Mouse (Mus musculus) bone marrow macrophage, adult 2 months (primary cell): ENCODE measurements around the gene Chpt1. TPM values are rescaled to one million over a fixed set of nuclear protein-coding genes. Genes with fewer than 3 reads are reported as not detected.
"Not testable (repeated sequence)": the region's sequence is repeated elsewhere in the genome, so short reads cannot be mapped to it uniquely, and the experiment has no call there.

Experiments used
- H3K27ac ChIP-seq: 2 replicates; pipeline ENCODE4 v1.5.1; 2012; ENCODE audit warnings: low read depth, low read length; ENCODE audit not compliant: insufficient read depth
- H3K4me1 ChIP-seq: 2 replicates; pipeline ENCODE4 v1.6.1; 2012; ENCODE audit warnings: low read length; ENCODE audit not compliant: control insufficient read depth, insufficient read depth
- H3K4me3 ChIP-seq: 2 replicates; pipeline ENCODE4 v1.5.1; 2012; ENCODE audit warnings: mild to moderate bottlenecking, low read length, moderate library complexity; ENCODE audit not compliant: insufficient read depth
- CTCF ChIP-seq: IDR thresholded peaks from 2 replicates; pipeline ENCODE4 v1.5.1; 2012; ENCODE audit warnings: low read depth, mild to moderate bottlenecking, low read length, moderate library complexity
- POLR2A ChIP-seq: IDR thresholded peaks from 2 replicates; pipeline ENCODE4 v1.6.1; 2012; ENCODE audit warnings: mild to moderate bottlenecking, low read depth, low read length, borderline replicate concordance
- polyA plus RNA-seq: library from polyadenylated mRNA; stranded (reverse); fragments of >200 nt; gene quantifications from 2 replicates; pipeline ENCODE4 v1.2.4, GENCODE M21; 2012; ENCODE audit not compliant: missing spikeins, insufficient read depth, insufficient read length

Gene Chpt1
- 23.2 and 26.3 TPM in 2 replicates for polyA plus RNA-seq

GRCm38 (mm10) chr10:88503421-88504314, at the start of gene Chpt1:
TSS of gene Chpt1 (minus strand) at chr10:88504073.
- Histone ChIP-seq H3K27ac (no peak within 1 kb of the TSS), H3K4me1 (peaks cover 17% of the 10 kb centered on the region), H3K4me3 (peak within 1 kb of the TSS; percentile 99)
- TF ChIP-seq CTCF (no peak), POLR2A (no peak)

DNA sequence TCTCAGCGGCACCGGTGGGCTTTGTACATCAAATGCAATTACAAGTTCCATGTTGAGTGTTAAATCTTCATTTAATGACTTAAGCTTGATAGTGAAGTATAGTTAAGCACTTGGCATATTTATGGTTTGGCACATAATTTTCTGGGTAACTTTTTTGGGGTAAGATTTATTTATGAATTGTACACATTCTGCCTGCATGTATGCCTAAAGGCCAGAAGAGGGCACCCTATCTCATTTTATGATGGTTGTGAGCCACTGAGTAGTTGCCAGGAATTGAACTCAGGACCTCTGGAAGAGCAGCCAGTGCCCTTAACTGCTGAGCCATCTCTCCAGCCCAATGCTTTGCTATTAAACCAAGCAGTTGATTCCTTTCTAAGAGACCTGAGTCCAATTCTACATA, 48.9 kb upstream of the Chpt1 start:
- TF ChIP-seq POLR2A (no peak), CTCF (peak; percentile 37; the same call in 1 of the 2 replicates)
- H3K4me1 ChIP-seq, result no peaks in the 10 kb centered on the region
- H3K4me3 ChIP-seq, result no peak overlapping the region
- no peak overlapping the region for H3K27ac ChIP-seq

GRCm38 (mm10) chr10:88550225-88550624, 46.4 kb upstream of the Chpt1 start:
- Histone ChIP-seq H3K27ac (no peak overlapping the region), H3K4me1 (no peaks in the 10 kb centered on the region), H3K4me3 (no peak overlapping the region)
- no peak for TF ChIP-seq CTCF
- TF ChIP-seq POLR2A, result no peak

GRCm38 (mm10) chr10:88547635-88548034, 43.8 kb upstream of the Chpt1 start:
- H3K27ac ChIP-seq, result no peak overlapping the region
- H3K4me1 ChIP-seq, result no peaks in the 10 kb centered on the region
- H3K4me3 ChIP-seq, result no peak overlapping the region
- no peak for TF ChIP-seq POLR2A
- TF ChIP-seq CTCF, result no peak

DNA sequence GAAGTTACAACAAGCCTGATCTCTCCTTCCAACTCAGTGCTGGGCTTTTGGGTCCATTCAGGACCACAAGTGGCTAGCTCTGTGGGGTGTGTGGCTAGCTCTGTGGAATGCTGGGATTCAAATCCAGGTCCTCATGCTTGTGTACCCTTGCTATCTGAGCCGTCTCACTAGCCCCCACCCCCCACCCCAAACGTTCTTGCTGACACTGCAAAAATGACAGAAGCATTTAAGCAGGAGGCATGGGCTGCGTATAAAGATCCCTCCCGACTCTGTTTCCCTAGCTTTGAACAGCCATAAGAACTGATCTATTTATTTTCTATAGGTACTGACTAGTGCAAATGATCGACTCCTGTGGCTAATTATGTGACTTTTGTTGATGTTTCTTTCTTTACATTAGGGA, 26.8 kb upstream of the Chpt1 start:
- no peak for TF ChIP-seq POLR2A
- no peak for TF ChIP-seq CTCF
- Histone ChIP-seq H3K27ac (no peak overlapping the region), H3K4me3 (no peak overlapping the region), H3K4me1 (no peaks in the 10 kb centered on the region)

- Histone ChIP-seq H3K27ac (no peak overlapping the region), H3K4me3 (no peak overlapping the region), H3K4me1 (no peaks in the 10 kb centered on the region)
- TF ChIP-seq CTCF (no peak), POLR2A (no peak)
Observed at GRCm38 (mm10) chr10:88524016-88524415, 20.1 kb upstream of the Chpt1 start.

- H3K4me3 ChIP-seq, result no peak overlapping the region
- TF ChIP-seq CTCF, result no peak
- TF ChIP-seq POLR2A, result no peak
- H3K4me1 ChIP-seq, result no peaks in the 10 kb centered on the region
- no peak overlapping the region for H3K27ac ChIP-seq
Observed at GRCm38 (mm10) chr10:88523212-88523611, 19.3 kb upstream of the Chpt1 start.

DNA sequence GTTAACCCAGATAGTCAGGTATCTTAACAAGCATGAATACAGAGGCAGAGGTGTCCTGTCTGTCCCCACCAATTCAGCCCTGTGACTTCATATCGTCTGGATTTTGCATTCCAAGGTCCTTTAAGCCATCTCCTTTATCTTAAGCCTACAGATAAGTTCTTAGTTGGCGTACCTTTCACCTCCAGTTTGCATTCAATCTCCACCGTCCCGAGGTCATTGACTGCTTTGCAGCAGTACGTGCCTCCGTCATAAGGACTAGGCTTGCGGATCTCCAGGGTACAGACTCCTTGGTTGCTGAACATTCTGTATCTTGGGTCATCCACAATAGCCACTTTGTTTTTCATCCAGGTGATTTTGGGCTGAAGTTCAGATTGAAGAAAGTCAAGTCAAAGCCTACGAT, 18.9 kb upstream of the Chpt1 start:
- Histone ChIP-seq H3K27ac (no peak overlapping the region), H3K4me3 (no peak overlapping the region), H3K4me1 (no peaks in the 10 kb centered on the region)
- TF ChIP-seq CTCF (no peak), POLR2A (no peak)

- H3K27ac ChIP-seq, H3K4me3 ChIP-seq: not testable (repeated sequence)
- H3K4me1 ChIP-seq, result peaks cover 23% of the 10 kb centered on the region
Observed at GRCm38 (mm10) chr10:88515049-88515448, 11.2 kb upstream of the Chpt1 start.

DNA sequence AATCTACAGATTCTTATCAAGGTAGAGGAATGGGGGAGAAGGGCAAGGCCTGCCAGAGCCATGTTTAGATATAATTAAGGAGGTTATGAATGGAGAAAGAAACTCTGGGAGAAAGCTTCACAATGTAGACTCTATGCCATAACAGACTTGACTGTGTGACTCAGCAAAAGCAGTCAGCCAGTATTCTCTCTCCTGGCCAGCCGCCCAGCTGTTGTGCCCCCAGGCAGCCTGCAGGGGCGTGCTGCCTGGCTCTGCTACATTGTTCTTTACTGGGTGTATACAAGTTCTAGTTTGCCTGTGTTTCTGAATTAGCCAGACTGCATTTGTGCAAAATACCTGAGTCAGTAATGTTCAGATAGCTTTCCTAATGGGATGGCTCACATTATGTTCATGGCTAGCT, 10.6 kb upstream of the Chpt1 start:
- TF ChIP-seq POLR2A (no peak), CTCF (no peak)
- Histone ChIP-seq H3K4me3 (no peak overlapping the region), H3K27ac (no peak overlapping the region), H3K4me1 (peaks cover 23% of the 10 kb centered on the region)
